Mouse (Mus musculus) NIH3T3 (cell line): Measurements from ENCODE around the gene Pdss2.
"Not testable (repeated sequence)": the region's sequence is repeated elsewhere in the genome, so short reads cannot be mapped to it uniquely, and the experiment has no call there.

Source experiments
- DNase-seq: peaks from one replicate; pipeline ENCODE4 v3.0.0-alpha.2; 2012; ENCODE audit warnings: low read depth

Gene Pdss2

GRCm38 (mm10) chr10:43242215-43242614 lies 20.9 kb downstream of the Pdss2 start:
- DNase-seq: no peak

GRCm38 (mm10) chr10:43244262-43244806 lies 23.0 kb downstream of the Pdss2 start:
- no peak for DNase-seq

GRCm38 (mm10) chr10:43245461-43246200 lies 24.3 kb downstream of the Pdss2 start:
- no peak for DNase-seq

- peak; percentile 20 for DNase-seq
Observed at GRCm38 (mm10) chr10:43247994-43248393, 26.7 kb downstream of the Pdss2 start.

- DNase-seq: peak; percentile 31
Observed at GRCm38 (mm10) chr10:43252324-43252723, 31.0 kb downstream of the Pdss2 start.

- not testable (repeated sequence) for DNase-seq
Observed at GRCm38 (mm10) chr10:43256965-43257364, 35.7 kb downstream of the Pdss2 start.

- DNase-seq: not testable (repeated sequence)
Observed at GRCm38 (mm10) chr10:43257500-43257899, 36.2 kb downstream of the Pdss2 start.

GRCm38 (mm10) chr10:43271318-43271717 lies 50.0 kb downstream of the Pdss2 start:
- no peak for DNase-seq

- no peak for DNase-seq
Observed at GRCm38 (mm10) chr10:43272381-43272780, 51.1 kb downstream of the Pdss2 start.

- no peak for DNase-seq
Observed at GRCm38 (mm10) chr10:43273057-43273456, 51.8 kb downstream of the Pdss2 start.

GRCm38 (mm10) chr10:43275446-43275845 lies 54.2 kb downstream of the Pdss2 start:
- no peak for DNase-seq

- no peak for DNase-seq
Observed at GRCm38 (mm10) chr10:43276116-43276659, 54.9 kb downstream of the Pdss2 start.

- DNase-seq: no peak
Observed at GRCm38 (mm10) chr10:43277266-43278145, 56.2 kb downstream of the Pdss2 start.

- DNase-seq: peak; percentile 36
Observed at GRCm38 (mm10) chr10:43279637-43280288, 58.5 kb downstream of the Pdss2 start.

- DNase-seq: no peak
Observed at GRCm38 (mm10) chr10:43285541-43285940, 64.3 kb downstream of the Pdss2 start.

- no peak for DNase-seq
Observed at GRCm38 (mm10) chr10:43290638-43291230, 69.4 kb downstream of the Pdss2 start.

- no peak for DNase-seq
Observed at GRCm38 (mm10) chr10:43291333-43291736, 70.0 kb downstream of the Pdss2 start.

- DNase-seq: no peak
Observed at GRCm38 (mm10) chr10:43292454-43292853, 71.2 kb downstream of the Pdss2 start.

GRCm38 (mm10) chr10:43294331-43294730 lies 73.0 kb downstream of the Pdss2 start:
- DNase-seq: no peak

GRCm38 (mm10) chr10:43308105-43308810 lies 87.0 kb downstream of the Pdss2 start:
- no peak for DNase-seq
